Mouse (Mus musculus): Measurements from ENCODE around the gene Stard13. TPM values are rescaled to one million over a fixed set of nuclear protein-coding genes. Genes with fewer than 3 reads are reported as not detected.
A peak's percentile ranks its signal among the peaks of the same experiment; 100 is the strongest.

The Stard13 gene
- total RNA-seq, 2 experiments from 2014 or later = not detected

DNA sequence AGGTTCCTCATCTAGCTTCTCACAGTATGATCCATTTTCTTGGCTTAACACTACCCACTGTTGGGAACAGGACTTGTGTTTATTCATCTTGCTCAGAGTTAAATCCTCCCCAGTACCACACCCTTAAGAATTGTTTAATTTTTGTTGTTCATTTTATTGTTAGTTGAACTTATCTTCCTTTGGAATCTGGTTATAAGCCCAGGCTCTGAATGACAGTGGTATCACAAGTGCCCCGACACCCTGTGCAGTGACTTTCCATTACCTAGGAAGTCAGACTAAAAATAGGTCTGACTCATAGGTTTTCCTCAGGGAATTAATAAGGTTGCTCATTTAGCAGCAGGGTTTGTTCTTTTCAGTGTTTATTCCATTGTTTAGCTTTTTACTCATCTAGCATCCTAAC lies 168.4 kb downstream of the Stard13 start:
- no peak for ATAC-seq (replicated peaks; ENCODE audit: poor library complexity)

DNA sequence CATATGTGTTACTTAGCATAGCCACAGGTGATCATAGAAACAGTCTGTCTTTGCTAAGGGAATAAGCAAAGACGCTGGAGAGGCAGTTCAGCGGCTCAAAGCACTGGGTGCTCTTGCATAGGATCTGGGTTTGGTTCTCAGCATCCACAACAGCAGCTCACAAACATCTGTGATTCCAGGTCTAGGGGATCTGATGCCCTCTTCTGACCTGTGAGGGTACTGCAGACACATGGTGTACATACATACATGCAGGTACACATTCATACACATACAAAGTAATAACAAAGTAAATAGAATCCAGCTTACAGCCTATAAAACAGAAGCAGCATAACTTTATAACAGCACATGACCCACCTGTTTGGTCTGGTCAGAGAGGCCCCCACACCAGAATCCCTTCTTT lies 171.7 kb downstream of the Stard13 start:
- no peak for ATAC-seq (replicated peaks; ENCODE audit: poor library complexity)

DNA sequence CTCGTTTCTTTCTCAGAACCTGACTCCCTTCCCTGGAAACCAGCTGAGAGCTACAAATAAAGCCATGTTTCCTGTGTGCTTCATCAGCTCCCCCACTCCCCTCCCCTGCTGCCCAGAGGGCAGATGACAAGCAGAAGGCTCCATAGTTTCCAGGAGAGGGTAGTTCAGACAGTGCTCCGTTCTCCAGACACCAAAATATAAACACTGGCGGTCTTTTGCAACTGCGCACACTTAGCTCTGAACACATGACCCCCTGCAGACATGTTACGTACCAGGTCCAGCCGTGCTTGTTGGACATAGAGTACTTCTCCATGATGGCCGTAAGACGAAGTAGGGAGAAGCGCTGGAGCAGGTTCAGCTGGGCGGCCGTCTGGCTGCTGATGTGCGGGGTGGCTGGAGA lies 173.2 kb downstream of the Stard13 start:
- ATAC-seq (replicated peaks; ENCODE audit: poor library complexity) = no peak

DNA sequence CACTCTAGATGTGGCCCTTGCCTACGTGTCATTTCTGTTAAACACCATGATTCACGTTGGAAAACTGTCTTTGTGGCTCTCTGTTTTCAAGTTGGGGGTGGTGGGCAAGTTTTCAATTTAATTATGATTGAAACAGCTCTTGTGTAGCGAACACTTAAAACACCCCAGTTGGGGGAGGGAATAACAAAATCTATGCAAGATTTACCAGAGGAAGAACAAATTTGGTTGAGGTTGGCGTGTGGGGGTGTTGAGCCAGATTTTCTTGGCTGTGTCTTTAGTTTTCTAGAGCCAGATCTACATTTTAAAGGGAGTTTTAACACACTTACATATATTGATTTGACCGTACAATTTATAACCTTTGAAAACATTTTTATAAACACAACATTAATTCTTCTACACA lies 173.9 kb downstream of the Stard13 start:
- ATAC-seq (replicated peaks; ENCODE audit: poor library complexity) = no peak

DNA sequence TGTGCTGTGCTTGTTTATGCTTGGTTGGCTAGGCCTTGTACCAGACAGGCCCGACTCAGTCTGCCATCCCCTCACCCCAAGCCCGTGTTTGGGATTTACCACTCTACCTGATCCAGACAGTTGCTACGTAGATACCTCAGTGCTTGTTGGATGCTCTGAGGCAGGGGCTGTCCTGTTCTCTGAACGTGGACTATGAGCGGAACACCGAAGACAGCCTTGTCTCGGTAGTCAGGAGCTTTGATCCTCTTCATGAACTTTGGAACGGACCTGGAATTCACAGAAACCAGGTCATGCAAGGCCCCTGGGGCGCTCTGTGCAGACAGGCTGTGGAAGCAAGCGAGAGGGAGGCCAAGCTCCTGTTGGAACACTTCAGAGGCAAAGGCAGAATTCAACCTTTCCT lies 174.3 kb downstream of the Stard13 start:
- no peak for ATAC-seq (replicated peaks; ENCODE audit: poor library complexity)

DNA sequence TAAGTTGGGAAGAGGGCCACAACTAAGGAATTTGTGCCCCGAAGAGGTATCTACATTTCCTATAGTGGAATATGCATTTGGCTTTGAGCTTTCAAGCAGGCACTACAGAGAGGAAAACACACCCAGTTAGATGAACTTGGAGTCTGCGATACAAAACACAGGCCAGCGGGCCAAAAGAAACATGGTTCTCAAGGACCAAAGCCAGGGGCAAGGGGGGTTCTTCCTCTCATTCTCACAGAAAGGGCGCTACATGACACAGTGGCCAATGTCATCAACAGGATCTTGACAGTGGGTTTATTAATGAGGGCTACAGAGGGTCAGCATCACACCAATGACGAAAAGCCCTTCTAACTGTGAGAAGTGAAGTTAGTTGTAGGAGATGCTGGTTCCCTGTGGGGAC lies 175.9 kb downstream of the Stard13 start:
- no peak for ATAC-seq (replicated peaks; ENCODE audit: poor library complexity)

DNA sequence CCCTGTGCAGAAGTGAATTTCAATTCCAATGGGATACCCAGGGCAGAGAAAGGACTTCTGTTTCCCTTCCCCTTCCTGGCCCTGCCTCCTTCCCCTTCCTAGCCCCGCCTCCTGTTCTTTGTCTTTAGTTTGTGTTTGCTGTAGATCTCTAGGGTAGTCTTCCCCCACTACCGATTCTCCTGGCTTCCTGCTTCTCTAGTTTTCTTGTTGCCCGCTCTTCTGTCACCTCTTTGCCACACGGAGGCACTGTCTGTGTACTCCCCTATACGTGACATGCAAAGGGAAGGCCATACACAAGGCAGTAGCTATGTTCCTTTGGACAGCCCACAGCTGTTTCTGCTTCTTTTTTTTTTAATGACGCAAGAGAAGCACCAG lies 176.7 kb downstream of the Stard13 start:
- peak; percentile 88 for ATAC-seq (replicated peaks; ENCODE audit: poor library complexity)

DNA sequence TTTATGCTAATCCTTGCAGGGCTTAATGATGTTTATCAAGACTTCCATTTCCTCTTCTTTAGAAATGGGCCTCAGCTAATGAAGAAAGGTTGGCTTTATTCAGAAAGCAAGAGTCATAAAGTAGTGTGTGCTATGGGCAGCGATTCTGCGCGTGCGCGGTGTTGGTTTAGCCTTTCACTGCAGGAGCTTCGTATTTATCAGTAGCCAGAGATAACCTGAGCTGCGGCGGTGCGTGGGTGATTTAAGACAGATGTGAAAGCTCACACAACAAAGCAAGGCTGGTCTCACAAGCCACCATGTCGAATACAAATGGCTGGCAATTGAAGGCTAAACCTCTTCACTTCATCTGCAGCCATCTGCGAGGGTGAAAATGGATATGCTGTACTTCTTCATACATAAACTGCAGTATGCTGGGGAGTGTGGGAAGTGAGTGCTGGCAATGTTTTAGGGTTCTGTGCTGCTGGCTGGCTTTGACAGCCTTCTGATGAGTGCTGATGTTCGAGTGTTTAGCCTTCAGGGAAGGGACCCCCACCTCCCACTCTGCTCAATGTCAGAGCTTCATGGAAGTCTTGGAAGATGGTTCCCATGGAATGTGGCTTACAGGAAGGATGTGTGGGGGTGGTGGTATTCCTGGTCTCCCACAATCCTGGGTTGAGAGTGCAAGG lies 177.2 kb downstream of the Stard13 start:
- no peak for ATAC-seq (replicated peaks; ENCODE audit: poor library complexity)

DNA sequence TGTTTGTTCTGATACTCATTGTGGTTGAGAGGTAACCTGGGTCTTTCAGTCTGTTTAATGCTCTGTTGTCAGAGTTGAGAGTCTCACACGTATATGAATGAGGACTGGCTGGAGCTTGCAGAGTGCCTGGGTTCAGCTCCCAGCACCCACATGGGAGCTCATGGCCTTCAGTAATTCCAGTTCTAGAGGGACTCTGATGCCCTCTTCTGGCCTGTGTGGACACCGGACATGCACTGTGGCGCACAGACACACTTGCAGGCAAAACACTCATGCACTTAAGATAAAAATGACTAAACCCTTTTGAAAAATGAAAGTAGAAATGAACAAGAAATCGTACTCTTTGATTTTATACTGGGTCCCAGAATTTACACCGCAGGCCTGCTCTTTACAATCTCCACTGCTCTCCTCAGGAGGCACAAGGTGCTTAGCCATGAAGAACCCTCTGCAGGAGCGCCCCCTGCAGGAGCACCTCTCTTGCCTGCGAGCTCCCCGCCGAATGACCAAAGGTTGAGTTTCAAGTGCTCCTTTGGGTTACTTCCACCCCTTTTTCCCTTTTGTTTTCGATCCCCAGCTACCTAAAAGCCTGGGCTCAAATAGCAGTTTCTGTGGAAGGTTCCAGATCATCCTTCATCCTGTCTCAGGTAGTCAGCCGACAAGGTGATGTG lies 178.1 kb downstream of the Stard13 start:
- ATAC-seq (replicated peaks; ENCODE audit: poor library complexity) = no peak

DNA sequence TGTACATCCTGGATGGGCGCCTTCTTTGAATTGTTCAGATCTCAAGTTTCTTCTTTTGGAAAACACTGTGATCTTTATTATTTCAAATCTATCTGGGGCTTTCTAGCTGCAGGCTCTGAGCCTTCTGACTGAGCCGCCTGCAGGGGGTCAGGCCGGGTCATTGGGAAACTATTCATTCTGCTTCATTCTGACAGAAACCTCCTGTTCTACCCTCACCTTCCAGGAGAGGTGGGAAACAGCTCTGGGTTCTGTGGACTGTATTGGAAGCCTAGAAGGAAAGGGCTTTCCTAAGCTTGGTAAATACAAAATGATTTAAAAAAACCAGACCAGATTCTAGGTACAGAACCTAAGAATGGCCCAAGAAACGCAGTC lies 178.9 kb downstream of the Stard13 start:
- no peak for ATAC-seq (replicated peaks; ENCODE audit: poor library complexity)

DNA sequence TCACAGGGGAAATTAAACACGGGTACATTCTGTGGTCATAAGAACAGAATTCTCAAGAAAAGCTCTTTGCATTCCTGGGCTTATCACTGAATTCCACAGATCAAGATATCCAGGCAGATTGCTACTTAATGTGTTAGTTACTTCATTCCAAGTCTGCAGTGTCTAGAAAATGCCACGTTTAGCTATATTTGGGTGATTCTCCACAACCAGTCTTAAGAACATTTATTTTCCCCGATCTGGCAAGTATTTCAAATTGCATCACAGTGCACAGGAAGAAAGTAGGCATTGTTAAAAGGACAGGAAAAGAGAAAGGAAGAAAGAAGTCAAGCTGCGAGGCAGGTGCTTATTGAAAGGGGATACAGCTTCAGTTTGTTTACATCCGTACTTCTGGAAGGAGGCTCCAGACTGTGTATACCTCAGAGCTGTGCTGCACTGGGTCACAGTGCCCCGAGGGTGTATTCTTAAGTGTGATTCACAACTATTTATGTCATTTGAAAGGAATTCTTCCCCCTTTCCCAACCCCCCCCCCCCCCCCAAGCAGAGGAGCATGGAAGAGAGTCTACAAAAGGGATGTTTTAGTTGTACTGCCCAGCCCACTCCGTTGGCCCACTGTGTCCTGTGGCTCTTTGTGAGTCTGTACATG lies 179.4 kb downstream of the Stard13 start:
- no peak for ATAC-seq (replicated peaks; ENCODE audit: poor library complexity)

DNA sequence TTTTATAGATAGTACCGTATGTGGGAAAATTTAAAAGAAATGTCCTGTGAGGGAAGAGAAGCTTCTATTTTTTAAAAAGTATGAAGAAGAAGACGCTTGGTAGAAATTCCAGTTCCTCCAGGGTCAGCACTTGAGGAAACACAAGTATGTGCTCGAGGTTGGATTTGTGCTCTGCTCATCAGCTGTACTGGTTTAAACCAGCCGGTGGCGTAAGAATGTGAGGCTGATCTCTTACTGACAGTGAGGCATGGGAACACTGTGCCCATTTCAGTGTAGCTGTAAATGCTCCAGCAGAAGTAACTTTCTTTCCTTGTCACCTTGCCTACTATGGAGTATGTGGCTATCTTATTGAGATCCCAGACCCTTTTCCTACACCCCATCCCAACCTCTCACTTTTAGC lies 180.4 kb downstream of the Stard13 start:
- ATAC-seq (replicated peaks; ENCODE audit: poor library complexity) = no peak

DNA sequence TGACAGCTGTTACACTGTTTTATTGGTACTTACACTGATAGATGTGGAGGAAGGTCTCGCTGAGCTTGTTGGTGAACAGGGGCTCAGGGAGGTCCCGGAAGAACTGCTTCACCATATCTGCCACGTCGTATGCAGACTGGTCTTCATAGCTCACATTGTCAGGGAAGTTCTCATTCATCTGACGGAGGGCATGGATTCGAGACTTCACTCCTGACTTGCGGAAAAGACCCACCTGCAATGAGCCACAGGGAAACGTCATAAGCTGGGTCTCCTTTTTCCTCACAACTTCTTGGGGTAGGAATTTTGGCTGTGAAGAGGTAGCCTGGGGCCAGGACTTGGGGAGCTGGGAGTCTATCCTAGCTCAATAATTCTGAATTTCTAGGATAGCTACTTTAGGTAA lies 181.3 kb downstream of the Stard13 start:
- ATAC-seq (replicated peaks; ENCODE audit: poor library complexity) = no peak

DNA sequence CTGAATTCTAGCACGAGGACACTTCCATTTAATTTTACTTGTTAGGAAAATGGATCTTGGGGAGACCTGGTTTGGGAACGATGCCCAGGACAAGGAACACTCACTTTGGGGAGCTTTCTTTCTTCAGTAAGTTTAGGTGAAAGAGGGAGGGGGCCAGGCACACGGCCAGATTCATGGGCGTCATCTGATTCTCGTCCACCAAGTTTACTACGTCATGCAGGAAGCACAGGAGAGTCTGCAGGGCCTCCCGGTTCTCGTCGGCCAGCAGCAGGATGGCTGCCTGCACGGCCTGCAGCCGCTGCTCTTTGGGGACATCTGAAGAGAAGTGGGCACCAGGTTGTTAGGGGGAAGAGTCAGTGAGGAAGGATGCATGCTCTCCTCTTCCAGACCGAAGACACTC lies 186.1 kb downstream of the Stard13 start:
- no peak for ATAC-seq (replicated peaks; ENCODE audit: poor library complexity)

DNA sequence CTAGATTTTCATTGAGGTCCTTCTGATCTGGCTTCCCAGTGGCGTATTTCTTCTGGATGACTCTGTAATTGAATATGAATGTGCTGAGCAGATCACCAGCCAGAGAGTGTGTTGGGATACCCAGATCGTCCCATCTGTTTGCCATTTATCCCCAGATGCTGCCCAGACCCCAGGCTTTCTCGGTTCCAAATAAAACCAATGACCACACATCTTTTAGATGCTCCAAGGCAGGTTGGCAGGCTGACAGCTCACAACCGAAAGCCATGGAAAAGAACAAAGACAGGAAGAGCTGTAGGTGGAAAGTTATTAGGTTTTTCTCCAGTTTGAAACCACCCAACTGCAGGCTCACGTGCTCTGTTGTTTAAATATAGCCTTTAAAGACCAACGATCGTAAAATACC lies 186.7 kb downstream of the Stard13 start:
- no peak for ATAC-seq (replicated peaks; ENCODE audit: poor library complexity)

DNA sequence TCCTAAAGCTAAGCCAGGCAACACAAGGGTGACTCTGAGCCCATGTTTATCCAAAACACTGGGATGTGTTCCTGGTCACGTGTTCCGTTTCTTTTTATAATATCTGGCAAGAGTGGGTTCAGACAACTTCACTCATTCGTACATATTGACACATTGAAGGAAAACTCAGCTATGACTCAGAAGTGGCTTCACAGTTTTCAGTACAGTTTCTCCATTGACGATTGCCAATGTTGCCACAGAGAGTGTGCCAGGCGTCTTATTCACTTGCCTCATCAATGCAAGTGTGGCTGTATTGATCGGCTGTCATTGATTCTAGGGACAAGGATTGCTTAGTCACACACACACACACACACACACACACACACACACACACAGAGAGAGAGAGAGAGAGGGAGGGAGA lies 187.5 kb downstream of the Stard13 start:
- no peak for ATAC-seq (replicated peaks; ENCODE audit: poor library complexity)

DNA sequence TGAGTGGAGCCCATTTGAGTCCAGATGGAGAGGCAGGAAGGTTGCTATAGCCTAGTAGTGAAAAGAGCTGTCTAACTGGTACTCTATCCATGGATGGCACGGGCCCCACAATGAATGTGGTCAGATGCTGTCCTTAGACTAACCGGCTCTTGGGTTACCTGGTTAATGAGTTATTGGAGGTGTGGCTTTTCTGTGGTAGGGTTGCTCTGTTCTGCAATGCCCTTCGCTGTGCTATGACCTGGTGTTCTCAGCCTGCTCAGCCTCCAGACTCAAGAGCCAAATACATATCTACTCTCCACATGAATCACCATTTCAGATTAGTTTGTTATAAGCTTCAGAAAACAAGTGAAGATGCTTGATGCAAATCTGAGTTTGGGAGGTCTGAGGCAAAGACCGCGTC lies 190.7 kb downstream of the Stard13 start:
- no peak for ATAC-seq (replicated peaks; ENCODE audit: poor library complexity)

DNA sequence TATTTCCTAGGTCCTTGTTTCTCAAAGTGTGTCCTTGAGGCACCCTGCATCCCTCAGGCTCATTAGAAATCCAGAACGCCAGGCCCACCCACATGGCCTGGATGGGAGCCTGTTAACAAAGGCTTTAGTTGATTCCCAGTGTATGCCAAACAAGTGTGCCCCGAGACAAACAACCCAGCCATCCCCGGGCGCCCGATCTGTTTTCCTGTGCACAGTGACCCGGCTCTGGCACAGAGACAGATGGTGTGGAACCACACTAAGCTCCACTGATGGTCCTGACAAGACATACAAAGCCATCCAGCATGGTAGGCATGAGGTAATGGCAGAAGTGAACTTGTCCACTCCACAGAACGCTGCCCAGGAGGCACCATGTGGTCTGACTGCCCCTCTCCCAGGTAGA lies 195.8 kb downstream of the Stard13 start:
- no peak for ATAC-seq (replicated peaks; ENCODE audit: poor library complexity)

DNA sequence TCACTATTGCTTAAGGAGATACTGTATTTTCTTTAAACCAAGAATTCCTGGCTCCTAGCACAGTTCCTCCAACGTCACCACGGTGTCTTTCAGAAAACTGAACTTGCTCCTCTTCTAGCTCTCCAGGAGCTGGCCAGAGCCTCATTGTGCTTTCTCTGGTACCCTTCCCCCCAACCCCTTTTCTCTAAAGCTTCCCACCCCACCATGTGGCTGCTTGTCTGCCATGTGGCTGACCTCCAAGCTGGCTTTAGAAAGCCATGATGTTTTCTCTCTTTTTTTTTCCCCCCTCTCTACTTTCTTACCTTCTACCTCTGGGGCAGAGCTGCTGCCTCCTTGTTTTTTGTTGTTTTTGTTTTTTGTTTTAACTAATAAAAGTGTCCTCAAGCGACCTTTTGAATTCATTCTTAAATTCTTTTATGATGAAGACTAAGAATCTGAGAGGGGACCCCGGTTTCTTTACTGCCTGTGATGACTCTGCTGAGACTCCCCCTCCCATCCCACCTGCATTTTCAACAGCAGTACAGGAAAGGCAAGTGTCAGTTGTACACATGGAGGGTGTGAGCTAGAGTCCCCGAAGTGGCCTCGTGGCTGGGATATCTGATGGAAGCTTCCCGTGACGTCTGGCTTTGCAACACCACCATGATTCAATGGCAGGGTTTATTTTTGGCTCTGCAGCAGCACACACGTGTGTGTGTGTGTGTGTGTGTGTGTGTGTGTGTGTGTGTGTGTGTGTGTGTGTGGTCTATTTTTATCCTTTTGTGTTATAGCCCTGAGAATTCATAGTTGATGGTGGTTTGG lies 198.7 kb downstream of the Stard13 start:
- no peak for ATAC-seq (replicated peaks; ENCODE audit: poor library complexity)

DNA sequence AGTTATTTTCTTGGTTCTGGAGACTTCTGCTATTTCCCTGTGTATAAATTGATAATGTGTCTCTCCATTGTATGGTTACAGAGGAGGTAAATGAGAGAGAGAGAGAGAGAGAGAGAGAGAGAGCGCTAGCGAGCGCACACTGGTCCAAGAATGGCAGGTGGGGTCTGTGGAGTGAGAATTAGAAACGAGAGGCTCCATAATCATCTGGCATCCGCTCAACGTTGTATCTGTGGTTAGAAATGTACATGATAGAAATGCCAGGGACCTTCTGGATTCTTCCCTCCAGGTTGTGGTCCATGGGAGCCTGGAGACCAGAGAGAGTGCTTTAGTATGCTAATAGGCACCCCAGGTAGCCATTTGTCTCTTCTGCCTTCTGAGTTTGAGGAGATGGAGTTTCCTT lies 204.7 kb downstream of the Stard13 start:
- ATAC-seq (replicated peaks; ENCODE audit: poor library complexity) = no peak

DNA sequence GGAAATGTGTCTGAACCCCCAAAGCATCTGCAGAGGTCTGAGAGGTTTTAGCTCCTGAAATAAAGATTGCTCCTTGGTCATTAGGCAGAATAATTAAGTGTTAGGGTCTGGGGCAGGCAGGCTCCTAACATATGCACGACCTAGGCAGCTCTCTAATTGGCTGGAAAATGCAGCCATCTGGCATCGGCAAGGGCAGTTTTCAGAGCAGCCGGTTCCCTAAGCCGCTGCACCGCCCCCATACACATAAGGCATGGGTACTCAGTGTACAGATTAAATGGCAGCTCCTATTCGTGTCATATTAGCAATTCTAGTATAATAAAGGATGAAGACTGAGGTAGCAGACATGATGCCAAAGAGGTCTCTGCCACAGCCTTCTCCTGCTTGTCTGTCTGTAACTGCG lies 206.5 kb downstream of the Stard13 start:
- no peak for ATAC-seq (replicated peaks; ENCODE audit: poor library complexity)

DNA sequence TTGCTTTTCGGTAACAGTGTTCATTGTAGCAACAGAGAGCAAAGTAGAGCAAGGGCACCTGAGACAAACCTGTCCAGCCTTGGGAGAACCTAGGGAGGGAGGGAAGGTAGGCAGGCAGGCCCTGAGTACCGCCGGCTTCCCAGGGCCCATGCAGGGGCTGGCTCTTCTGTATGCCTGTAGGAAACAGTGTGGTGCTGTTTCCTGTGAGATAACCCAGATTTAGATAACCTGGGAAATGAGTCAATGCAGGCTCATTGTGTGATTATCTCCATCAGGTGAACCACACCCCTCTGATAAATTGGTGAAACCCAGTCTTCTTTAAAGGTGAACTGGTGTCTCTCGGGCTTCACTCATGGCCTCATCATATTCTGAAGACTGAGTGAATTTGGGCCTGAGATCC lies 207.6 kb downstream of the Stard13 start:
- ATAC-seq (replicated peaks; ENCODE audit: poor library complexity) = no peak

Measured in megakaryocyte progenitor cell, adult 5-6 weeks (primary cell).